Mouse (Mus musculus) hindbrain, embryonic 12.5 days (tissue): ENCODE measurements around the gene Pacsin2. TPM values are rescaled to one million over a fixed set of nuclear protein-coding genes. Genes with fewer than 3 reads are reported as not detected.

ENCODE experiments used
- ATAC-seq: fragments of 200-750 bp; cut with Nextera tagmentation; 2 replicates; pipeline ENCODE4 v1.8.0; 2017; ENCODE audit warnings: moderate TSS enrichment; ENCODE audit not compliant: low FRiP score
- H3K27ac ChIP-seq: fragments of 300-500 bp; sonication (generic); 2 replicates; pipeline ENCODE4 v1.5.1; 2016; ENCODE audit warnings: mild to moderate bottlenecking
- H3K27me3 ChIP-seq: fragments of 300-500 bp; sonication (generic); 2 replicates; pipeline ENCODE4 v1.6.1; 2016; ENCODE audit warnings: mild to moderate bottlenecking
- H3K36me3 ChIP-seq: fragments of 300-500 bp; sonication (generic); 2 replicates; pipeline ENCODE4 v1.6.1; 2016; ENCODE audit warnings: mild to moderate bottlenecking
- H3K4me1 ChIP-seq: fragments of 300-500 bp; sonication (generic); 2 replicates; pipeline ENCODE4 v1.6.1; 2016
- H3K4me2 ChIP-seq: fragments of 300-500 bp; sonication (generic); replicated peaks from 2 replicates; pipeline ENCODE4 v1.6.1; 2016; ENCODE audit warnings: mild to moderate bottlenecking
- H3K4me3 ChIP-seq: fragments of 300-500 bp; sonication (generic); 2 replicates; pipeline ENCODE4 v1.5.1; 2016; ENCODE audit warnings: mild to moderate bottlenecking
- H3K9ac ChIP-seq: fragments of 300-500 bp; sonication (generic); 2 replicates; pipeline ENCODE4 v1.6.1; 2016; ENCODE audit warnings: mild to moderate bottlenecking, moderate library complexity
- H3K9me3 ChIP-seq: fragments of 300-500 bp; sonication (generic); replicated peaks from 2 replicates; pipeline ENCODE4 v1.6.1; 2016; ENCODE audit warnings: mild to moderate bottlenecking
- WGBS: fragments of 180-500 bp; shearing (Covaris S2); methylation state at CpG from one replicate; pipeline ENCODE4 v1.1.7; 2016; 5-methylcytosine and 5-hydroxymethylcytosine counted together
- polyA plus RNA-seq: library from polyadenylated mRNA; unstranded; fragments of >200 nt; fragmentation: Nextera tagmentation; extraction: Ambion mirVana; gene quantifications from 2 replicates; pipeline ENCODE4 v1.2.1, GENCODE M21; 2016

The Pacsin2 gene
- polyA plus RNA-seq, 1 experiment from 2014 or later: 46.9 TPM

DNA sequence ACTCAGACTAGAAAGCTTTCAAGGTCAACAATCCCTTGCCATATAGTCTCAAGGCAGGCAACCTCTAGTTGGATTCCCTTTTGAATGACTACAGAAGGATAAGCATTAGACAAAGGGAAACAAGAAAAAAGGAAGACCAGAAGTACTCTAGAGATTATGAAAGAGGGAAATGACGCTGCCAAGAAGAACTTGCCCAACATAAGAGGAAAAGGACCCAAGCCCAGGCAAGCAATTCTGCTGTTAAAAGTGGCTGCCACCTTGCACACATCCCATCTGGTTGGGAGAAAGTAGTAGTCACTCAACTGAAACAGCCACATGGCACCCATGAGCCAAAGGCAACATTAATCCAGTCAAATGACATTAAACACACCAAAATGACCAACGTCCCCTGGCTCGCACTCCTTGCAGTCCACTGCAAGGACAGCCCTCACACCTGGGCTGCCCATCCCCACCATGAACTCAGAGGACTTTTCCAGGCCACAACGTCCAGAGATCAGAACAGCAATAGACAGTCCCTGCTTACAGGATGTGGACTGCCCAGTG lies 21.8 kb downstream of the Pacsin2 start:
- Histone ChIP-seq H3K9me3 (no peaks in the 10 kb centered on the region), H3K4me1 (peaks cover 9% of the 10 kb centered on the region), H3K4me2 (no peak overlapping the region), H3K4me3 (no peak overlapping the region), H3K27me3 (no peaks in the 10 kb centered on the region), H3K27ac (no peak overlapping the region), H3K36me3 (no peaks in the 10 kb centered on the region), H3K9ac (no peak overlapping the region)
- 91% methylated on average over 4 of the region's 4 CpGs for WGBS
- ATAC-seq: no peak

DNA sequence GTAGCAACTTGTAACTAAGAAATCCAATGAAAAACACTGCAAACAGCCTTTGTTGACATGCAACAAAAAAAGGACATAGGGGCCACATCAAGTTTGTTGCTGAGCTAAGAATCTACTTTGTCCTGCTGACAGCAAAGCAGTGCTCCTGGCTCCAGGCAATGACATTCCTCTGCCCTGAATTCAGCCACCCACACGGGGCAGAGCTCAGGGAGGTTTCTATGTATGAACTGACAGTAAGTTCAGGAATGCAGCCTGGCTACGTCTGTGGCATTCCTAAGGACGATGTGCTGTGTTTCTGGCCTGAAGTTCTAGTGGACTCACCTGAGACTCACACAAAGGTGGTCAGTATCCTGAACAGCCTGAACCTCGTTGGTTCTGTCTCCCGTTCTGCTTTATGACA lies 23.7 kb downstream of the Pacsin2 start:
- no peak for ATAC-seq
- no peaks in the 10 kb centered on the region for H3K27me3 ChIP-seq
- no peak overlapping the region for H3K9ac ChIP-seq
- 66% methylated on average over 5 of the region's 5 CpGs for WGBS
- H3K36me3 ChIP-seq: no peaks in the 10 kb centered on the region
- H3K4me1 ChIP-seq: peaks cover 6% of the 10 kb centered on the region
- H3K9me3 ChIP-seq: no peaks in the 10 kb centered on the region
- no peak overlapping the region for H3K27ac ChIP-seq
- H3K4me3 ChIP-seq: no peak overlapping the region
- no peak overlapping the region for H3K4me2 ChIP-seq

DNA sequence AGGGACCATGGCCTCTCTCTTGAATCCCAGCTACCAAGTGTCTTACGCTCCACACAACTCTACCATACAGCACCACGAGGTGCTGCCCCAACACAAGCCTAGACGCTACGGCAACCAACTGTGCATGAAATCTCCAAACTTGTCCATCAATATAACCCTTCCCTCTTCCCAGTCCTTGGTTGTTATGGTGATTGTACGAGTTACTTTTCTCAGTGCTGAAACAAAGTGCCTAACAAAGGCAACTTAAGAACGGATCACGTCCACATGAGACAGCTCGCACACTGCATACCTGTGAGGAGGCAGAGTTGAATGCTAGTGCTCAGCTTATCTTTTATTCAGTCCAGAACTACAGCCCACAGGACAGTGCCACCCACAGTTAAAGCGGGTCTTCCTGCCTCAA lies 27.9 kb downstream of the Pacsin2 start:
- Histone ChIP-seq H3K4me1 (peaks cover 6% of the 10 kb centered on the region), H3K9ac (no peak overlapping the region), H3K9me3 (no peaks in the 10 kb centered on the region), H3K4me3 (no peak overlapping the region), H3K4me2 (no peak overlapping the region), H3K27ac (no peak overlapping the region), H3K36me3 (no peaks in the 10 kb centered on the region), H3K27me3 (no peaks in the 10 kb centered on the region)
- ATAC-seq: no peak
- WGBS: 81% methylated on average over 9 of the region's 9 CpGs

DNA sequence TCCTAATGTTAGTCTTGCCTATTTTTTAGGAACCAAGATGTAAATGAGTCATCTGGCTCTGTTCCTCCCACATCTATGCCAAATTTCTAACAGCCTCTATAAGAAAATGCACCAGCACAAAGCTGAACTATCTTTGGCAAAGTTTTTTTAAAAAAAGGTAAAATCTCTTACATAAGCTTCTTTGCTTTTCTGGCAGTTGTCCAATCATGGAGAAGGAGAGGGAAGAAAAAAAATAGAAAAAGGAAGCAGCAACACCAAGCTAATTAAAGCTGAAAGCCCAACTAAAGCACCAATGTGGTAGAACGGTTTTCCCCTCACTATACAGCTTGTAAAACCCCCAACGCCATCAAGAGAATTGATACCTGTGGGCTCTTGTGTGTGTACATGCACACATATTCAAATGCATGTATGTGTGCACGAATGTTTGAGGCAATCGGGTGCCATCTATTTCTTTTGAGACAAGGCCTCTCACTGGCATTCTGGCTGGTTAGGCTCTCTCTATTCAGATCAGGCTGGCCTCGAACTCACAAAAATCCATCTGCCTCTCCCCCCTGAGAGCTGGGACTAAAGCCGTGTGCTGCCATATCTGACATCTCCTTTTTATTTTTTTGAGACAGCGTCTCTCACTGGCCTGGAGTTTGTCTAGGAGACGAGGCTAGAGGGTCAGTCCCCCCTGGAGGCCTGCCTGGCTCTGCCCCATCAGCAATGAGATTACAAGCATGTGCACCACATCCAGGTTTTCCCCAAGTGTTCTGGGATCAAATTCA lies 28.9 kb downstream of the Pacsin2 start:
- no peak overlapping the region for H3K9ac ChIP-seq
- H3K4me1 ChIP-seq: peaks cover 6% of the 10 kb centered on the region
- no peaks in the 10 kb centered on the region for H3K27me3 ChIP-seq
- no peaks in the 10 kb centered on the region for H3K36me3 ChIP-seq
- H3K27ac ChIP-seq: no peak overlapping the region
- no peak overlapping the region for H3K4me2 ChIP-seq
- no peaks in the 10 kb centered on the region for H3K9me3 ChIP-seq
- no peak overlapping the region for H3K4me3 ChIP-seq
- no peak for ATAC-seq
- 85% methylated on average over 8 of the region's 8 CpGs for WGBS

DNA sequence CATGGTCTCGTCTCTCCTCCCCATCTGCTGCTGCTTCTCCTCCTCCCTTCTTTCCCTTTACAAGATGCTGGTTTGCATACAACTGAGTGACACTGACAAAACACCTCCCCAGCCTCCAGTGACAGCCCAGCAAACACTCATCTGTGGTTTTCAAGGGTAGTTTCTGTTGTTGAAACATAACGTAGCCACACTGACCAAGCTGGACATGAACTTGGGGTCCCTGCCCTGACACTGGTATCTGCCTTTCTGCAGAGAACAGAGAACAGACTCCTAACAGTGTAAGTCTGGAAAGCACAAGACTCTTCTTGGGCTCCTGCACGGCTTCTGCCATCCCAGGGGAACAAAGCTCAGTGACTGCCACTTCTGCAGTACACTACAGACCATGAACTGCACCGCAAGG lies 29.7 kb downstream of the Pacsin2 start:
- H3K27me3 ChIP-seq: no peaks in the 10 kb centered on the region
- peaks cover 7% of the 10 kb centered on the region for H3K4me1 ChIP-seq
- no peak overlapping the region for H3K4me3 ChIP-seq
- H3K36me3 ChIP-seq: no peaks in the 10 kb centered on the region
- 78% methylated on average over 4 of the region's 4 CpGs for WGBS
- no peak overlapping the region for H3K4me2 ChIP-seq
- no peak overlapping the region for H3K27ac ChIP-seq
- no peak overlapping the region for H3K9ac ChIP-seq
- H3K9me3 ChIP-seq: no peaks in the 10 kb centered on the region
- ATAC-seq: no peak

DNA sequence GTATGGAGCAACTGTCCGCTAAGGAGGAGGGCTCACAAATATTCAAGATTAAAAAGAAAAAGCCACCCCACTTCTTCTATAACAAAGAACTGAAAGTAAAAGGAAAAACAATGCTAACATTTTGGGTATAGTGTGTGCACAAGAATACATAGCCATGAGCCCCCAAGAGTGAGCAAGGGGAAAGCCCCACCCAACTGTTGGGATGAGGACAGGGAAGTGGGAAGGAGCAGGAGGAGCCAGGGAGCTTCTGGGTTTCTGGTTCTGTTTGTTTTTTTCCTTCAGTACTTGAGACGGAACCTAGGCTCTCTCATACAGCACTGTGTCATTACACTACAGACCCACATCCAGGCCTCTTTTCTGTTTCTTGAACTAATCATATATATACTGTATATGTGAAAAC lies 31.1 kb downstream of the Pacsin2 start:
- Histone ChIP-seq H3K27ac (no peak overlapping the region), H3K9me3 (no peaks in the 10 kb centered on the region), H3K27me3 (no peaks in the 10 kb centered on the region), H3K4me2 (no peak overlapping the region), H3K4me3 (no peak overlapping the region), H3K9ac (no peak overlapping the region), H3K4me1 (peaks cover 10% of the 10 kb centered on the region), H3K36me3 (no peaks in the 10 kb centered on the region)
- 83% methylated on average over 2 of the region's 2 CpGs for WGBS
- no peak for ATAC-seq

DNA sequence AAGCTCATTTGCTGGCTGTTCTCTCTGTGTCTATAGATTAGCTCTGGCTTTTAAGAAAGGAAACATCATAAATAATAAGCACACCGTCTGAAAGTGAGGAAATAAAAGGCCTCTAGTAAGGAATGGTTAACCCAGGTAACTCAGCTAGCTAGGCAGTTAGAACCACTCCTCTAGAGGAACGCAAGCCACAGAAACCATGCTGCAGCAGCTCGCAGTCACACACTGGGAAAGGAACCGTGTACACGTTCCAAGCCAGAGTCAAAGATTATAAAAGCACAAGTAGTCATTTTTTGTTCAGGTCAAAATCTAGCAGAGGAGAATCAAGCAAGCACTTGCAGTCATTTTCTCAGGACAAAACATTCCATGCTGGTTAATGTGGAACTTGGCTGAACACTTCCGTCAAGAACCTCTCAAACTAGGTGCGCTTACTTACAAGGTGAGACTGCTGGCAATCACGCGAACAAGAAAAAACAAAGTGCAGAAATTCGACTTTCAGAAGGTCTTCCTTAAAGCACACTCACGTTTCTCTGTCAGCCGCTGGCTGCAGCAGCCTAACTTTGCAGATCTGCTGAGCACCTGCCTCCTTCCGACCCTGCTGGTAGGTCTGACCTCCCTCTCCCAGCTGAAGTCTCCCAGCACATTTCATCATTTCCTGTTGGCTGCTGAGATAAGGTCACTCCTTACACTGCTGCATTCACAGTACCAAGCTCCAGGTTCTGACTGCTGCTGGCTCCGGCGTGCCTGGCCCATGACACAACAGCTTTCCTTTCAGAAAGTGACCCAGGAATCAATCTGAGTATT lies 32.0 kb downstream of the Pacsin2 start:
- Histone ChIP-seq H3K27me3 (no peaks in the 10 kb centered on the region), H3K4me1 (peaks cover 10% of the 10 kb centered on the region), H3K9me3 (no peaks in the 10 kb centered on the region), H3K36me3 (no peaks in the 10 kb centered on the region), H3K27ac (no peak overlapping the region), H3K9ac (no peak overlapping the region), H3K4me2 (no peak overlapping the region), H3K4me3 (no peak overlapping the region)
- WGBS: 66% methylated on average over 15 of the region's 15 CpGs
- no peak for ATAC-seq

DNA sequence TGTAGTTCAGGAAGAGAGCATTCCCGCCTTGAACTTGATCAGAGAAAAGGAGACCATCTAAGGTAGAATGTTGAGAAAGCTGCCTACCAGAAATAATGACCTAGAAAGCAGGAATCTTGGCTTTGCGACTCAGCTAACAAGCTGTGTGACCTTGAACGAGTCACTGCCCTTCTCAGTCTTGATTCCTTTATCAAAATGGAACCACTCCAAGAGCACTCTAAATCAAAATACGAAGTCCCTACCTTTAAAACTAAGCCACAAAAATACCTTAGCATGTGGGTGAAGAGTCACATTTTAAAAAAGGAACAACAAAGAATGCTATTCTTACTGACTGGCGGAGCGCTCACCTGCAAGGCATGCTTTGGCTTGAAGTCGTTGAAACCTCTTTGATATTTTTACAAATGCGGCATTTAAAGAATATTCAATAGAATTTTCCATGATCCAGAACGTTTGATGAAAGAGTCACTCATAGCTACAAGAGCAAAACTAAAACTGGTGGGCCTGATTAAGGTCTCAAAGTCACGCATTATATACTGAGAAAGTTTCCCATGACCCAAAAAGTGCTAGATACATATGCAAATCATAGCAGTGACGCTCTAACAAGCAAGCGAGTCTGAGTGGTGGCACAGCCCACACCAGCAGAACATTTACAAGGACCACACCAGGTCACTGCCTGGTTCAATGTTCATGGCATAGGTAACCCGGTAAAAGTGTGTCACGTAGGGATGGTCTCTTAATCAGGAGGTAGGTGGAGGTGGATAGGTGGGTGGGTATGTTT lies 33.2 kb downstream of the Pacsin2 start:
- Histone ChIP-seq H3K9ac (no peak overlapping the region), H3K9me3 (no peaks in the 10 kb centered on the region), H3K36me3 (no peaks in the 10 kb centered on the region), H3K4me2 (no peak overlapping the region), H3K4me3 (no peak overlapping the region), H3K27me3 (no peaks in the 10 kb centered on the region), H3K27ac (no peak overlapping the region), H3K4me1 (peaks cover 13% of the 10 kb centered on the region)
- WGBS: 93% methylated on average over 14 of the region's 14 CpGs
- no peak for ATAC-seq

DNA sequence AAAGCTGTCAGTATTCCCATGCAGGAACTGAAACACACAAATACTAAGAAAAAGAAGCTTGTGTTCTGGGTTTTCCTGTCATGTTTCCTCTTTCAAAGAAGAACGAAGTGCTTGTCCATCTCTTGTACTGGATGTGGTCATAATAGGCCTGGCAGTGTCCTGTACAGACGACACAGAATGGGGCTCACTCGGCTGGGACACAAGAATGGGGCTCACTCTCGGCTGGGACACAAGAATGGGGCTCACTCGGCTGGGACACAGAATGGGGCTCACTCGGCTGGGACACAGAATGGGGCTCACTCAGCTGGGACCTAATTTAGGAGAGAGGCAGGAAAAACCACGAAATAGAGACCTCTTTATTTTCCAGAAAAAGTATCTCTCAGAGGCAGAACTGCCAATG lies 34.0 kb downstream of the Pacsin2 start:
- H3K27ac ChIP-seq: no peak overlapping the region
- peaks cover 19% of the 10 kb centered on the region for H3K4me1 ChIP-seq
- WGBS: 66% methylated on average over 7 of the region's 7 CpGs

DNA sequence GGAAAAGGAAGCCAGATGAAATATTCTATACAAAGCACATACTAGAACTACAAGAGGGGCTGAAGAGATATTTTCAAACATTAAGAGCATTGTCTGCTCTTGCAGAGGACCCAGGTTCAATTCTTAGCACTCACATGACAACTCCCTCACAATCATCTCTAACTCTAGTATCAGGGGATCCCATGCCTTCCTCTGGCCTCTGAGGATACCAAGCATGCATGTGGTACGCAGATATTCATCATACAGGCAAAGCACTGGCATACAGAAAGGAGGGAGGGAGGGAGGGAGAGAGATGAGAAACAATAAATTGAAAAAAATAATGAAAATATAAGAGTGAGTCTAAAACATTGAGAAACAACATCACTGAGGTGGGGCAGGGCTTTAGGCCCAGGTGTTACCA lies 35.8 kb downstream of the Pacsin2 start:
- no peak for ATAC-seq
- H3K4me3 ChIP-seq: no peak overlapping the region
- H3K9me3 ChIP-seq: no peaks in the 10 kb centered on the region
- no peak overlapping the region for H3K4me2 ChIP-seq
- H3K9ac ChIP-seq: no peak overlapping the region
- no peaks in the 10 kb centered on the region for H3K27me3 ChIP-seq
- 90% methylated on average over 1 of the region's 1 CpGs for WGBS
- H3K27ac ChIP-seq: no peak overlapping the region
- H3K4me1 ChIP-seq: peaks cover 19% of the 10 kb centered on the region
- H3K36me3 ChIP-seq: no peaks in the 10 kb centered on the region

More for the DNA sequence above, 34.0 kb downstream of the Pacsin2 start:
- Histone ChIP-seq H3K9me3 (no peaks in the 10 kb centered on the region), H3K4me3 (no peak overlapping the region), H3K36me3 (no peaks in the 10 kb centered on the region), H3K9ac (no peak overlapping the region), H3K27me3 (no peaks in the 10 kb centered on the region), H3K4me2 (no peak overlapping the region)
- no peak for ATAC-seq

DNA sequence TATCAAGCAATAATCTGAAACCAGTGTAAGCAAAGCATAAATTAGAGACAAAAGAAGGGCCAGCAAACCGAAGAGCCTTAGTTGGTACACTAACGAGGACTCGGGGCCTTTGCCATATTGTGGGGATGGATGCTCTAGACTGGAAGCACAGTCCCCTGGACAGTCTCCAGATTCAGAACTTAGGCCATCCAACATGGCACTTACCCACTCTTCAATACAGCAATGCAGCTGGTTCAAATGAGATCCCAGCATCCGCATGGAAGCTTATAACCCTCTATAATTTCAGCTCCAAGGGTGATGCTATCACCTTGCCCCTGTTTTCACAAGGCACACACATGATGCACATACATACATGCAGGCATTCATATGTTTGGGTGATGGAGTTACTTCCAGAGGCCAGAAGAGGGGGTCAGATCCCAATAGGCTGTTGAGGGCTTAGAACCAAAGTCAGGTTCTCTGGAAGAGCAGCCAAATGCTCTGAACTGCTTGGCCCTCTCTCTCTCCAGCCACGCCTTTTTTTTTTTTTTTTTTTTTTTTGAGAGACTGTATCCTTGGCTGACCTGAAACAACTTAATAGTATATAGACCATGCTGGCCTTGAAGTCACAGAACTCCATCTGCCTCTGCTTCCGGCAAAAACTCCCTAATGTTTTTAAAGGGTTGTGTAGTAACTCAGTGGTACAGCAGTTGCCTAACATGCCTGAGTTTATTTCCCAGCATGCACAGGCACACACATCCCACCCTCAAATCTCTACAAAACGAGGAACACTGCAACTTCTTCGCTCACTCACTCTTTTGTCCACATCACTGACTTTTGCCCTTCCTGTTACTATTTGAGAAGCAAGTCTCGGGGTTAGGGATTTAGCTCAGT lies 36.9 kb downstream of the Pacsin2 start:
- no peak overlapping the region for H3K4me2 ChIP-seq
- H3K27ac ChIP-seq: no peak overlapping the region
- H3K36me3 ChIP-seq: no peaks in the 10 kb centered on the region
- no peak for ATAC-seq
- no peaks in the 10 kb centered on the region for H3K9me3 ChIP-seq
- no peaks in the 10 kb centered on the region for H3K27me3 ChIP-seq
- H3K4me1 ChIP-seq: peaks cover 16% of the 10 kb centered on the region
- 78% methylated on average over 8 of the region's 9 CpGs for WGBS
- H3K9ac ChIP-seq: no peak overlapping the region
- no peak overlapping the region for H3K4me3 ChIP-seq
